Mouse (Mus musculus) hindbrain, embryonic 13.5 days (tissue): Measurements from ENCODE around the gene Klhl22. TPM values are rescaled to one million over a fixed set of nuclear protein-coding genes. Genes with fewer than 3 reads are reported as not detected.
A peak's percentile ranks its signal among the peaks of the same experiment; 100 is the strongest.

ENCODE experiments used
- ATAC-seq: fragments of 200-750 bp; cut with Nextera tagmentation; 2 replicates; pipeline ENCODE4 v1.8.0; 2017; ENCODE audit warnings: moderate TSS enrichment; ENCODE audit not compliant: low FRiP score
- H3K27ac ChIP-seq: fragments of 300-500 bp; sonication (generic); 2 replicates; pipeline ENCODE4 v1.5.1; 2015; ENCODE audit warnings: inconsistent platforms, mild to moderate bottlenecking, moderate library complexity
- H3K27me3 ChIP-seq: fragments of 300-500 bp; sonication (generic); 2 replicates; pipeline ENCODE4 v1.6.1; 2015; ENCODE audit warnings: mild to moderate bottlenecking, inconsistent platforms
- H3K36me3 ChIP-seq: fragments of 300-500 bp; sonication (generic); 2 replicates; pipeline ENCODE4 v1.6.1; 2015; ENCODE audit warnings: mild to moderate bottlenecking, inconsistent platforms
- H3K4me1 ChIP-seq: fragments of 300-500 bp; sonication (generic); replicated peaks from 2 replicates; pipeline ENCODE4 v1.6.1; 2015; ENCODE audit warnings: inconsistent platforms
- H3K4me2 ChIP-seq: fragments of 300-500 bp; sonication (generic); 2 replicates; pipeline ENCODE4 v1.6.1; 2015; ENCODE audit warnings: inconsistent platforms, mild to moderate bottlenecking, moderate library complexity
- H3K4me3 ChIP-seq: fragments of 300-500 bp; sonication (generic); 2 replicates; pipeline ENCODE4 v1.5.1; 2015; ENCODE audit warnings: mild to moderate bottlenecking, inconsistent platforms
- H3K9ac ChIP-seq: fragments of 300-500 bp; sonication (generic); 2 replicates; pipeline ENCODE4 v1.6.1; 2015; ENCODE audit warnings: mild to moderate bottlenecking, inconsistent platforms
- H3K9me3 ChIP-seq: fragments of 300-500 bp; sonication (generic); 2 replicates; pipeline ENCODE4 v1.6.1; 2016; ENCODE audit warnings: inconsistent platforms
- WGBS: fragments of 180-500 bp; shearing (Covaris S2); methylation state at CpG from one replicate; pipeline ENCODE4 v1.1.7; 2015; 5-methylcytosine and 5-hydroxymethylcytosine counted together
- polyA plus RNA-seq: library from polyadenylated mRNA; unstranded; fragments of >200 nt; fragmentation: Nextera tagmentation; extraction: Ambion mirVana; gene quantifications from 2 replicates; pipeline ENCODE4 v1.2.1, GENCODE M21; 2015

Gene Klhl22
- polyA plus RNA-seq, 1 experiment from 2014 or later = 70.9 TPM

DNA sequence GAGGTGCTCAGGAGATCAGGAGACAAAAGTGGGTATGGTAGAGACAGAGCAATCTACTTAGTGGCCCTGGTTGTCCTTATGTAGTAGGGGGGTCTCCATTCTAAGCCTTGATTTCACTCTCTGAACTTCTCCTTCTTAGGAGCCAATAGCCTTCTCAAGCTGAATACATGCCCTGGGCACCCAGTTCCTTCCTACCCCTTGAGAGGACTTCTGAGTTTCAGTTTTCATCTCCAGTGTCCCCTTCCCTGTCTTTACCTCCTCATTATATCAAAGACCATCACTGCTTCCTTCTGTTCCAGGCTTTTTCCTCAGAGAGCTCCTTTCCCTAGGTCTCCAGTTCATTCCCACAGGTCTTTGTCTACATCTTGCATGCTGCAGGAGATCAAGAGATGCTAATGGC is 37.1 kb downstream of the Klhl22 start:
- Histone ChIP-seq H3K9ac (peak overlapping the region; percentile 72; the same call in 1 of the 2 replicates), H3K4me3 (peak overlapping the region; percentile 50), H3K9me3 (no peaks in the 10 kb centered on the region), H3K36me3 (peaks cover 28% of the 10 kb centered on the region), H3K4me2 (peak overlapping the region; percentile 77), H3K27me3 (peaks cover 80% of the 10 kb centered on the region), H3K4me1 (peaks cover 25% of the 10 kb centered on the region), H3K27ac (no peak overlapping the region)
- no peak for ATAC-seq

DNA sequence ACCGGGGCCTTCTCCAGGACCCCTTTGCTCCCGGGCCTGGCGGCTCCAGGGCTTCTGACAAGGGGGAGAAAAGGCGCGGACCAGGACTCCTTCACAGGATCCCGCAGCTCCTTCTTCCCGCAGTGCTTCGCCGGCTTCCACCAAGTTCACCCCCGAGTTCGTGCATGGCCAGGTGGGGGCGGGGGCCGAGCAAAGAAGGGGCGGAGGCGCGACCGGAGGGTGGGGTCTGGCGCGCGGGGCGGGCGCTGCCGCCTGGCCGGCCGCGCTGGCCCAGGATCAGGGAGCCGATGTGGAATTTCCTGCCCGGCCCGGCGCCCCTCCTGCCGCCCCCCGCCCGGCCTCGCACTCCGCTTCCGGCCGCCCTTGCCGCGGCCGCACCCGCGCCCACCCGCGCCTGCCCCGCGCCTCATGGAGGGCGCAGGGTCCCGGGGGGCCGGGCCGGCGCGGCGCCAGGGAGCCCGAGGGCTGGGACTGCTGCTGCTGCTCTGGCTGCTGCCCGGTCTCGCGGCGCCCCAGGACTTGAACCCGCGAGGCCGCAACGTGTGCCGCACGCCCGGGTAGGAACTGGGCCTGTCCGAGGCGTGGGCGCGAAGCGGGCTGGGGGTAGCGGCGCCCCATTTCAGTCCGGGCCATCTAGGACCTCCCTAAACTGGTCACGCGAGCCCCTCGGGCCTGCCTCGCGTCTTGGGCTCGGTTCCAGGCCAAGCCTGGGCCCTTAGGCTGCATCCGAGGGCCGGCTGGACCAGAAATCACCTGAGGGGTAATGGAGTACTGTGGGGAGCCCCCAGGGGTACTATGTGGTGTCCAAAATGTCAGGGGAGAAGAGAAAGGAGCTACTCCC is 37.8 kb downstream of the Klhl22 start, which contains the start of gene Scarf2:
TSS of gene Scarf2 (plus strand) at position 312 of the 841 bp plus-strand sequence.
- Histone ChIP-seq H3K9me3 (no peaks in the 10 kb centered on the region), H3K27me3 (peaks cover 87% of the 10 kb centered on the region), H3K4me3 (peak within 1 kb of the TSS; percentile 50), H3K9ac (peak within 1 kb of the TSS; percentile 72), H3K36me3 (peaks cover 21% of the 10 kb centered on the region), H3K4me1 (peaks cover 29% of the 10 kb centered on the region), H3K27ac (0 out of 2 replicates have a peak within 1 kb of the TSS, but pooled peaks have one; percentile 48), H3K4me2 (peak within 1 kb of the TSS; percentile 77)
- peak; percentile 38; the same call in 1 of the 2 replicates for ATAC-seq
- WGBS = 2% methylated on average over 61 of the region's 81 CpGs

DNA sequence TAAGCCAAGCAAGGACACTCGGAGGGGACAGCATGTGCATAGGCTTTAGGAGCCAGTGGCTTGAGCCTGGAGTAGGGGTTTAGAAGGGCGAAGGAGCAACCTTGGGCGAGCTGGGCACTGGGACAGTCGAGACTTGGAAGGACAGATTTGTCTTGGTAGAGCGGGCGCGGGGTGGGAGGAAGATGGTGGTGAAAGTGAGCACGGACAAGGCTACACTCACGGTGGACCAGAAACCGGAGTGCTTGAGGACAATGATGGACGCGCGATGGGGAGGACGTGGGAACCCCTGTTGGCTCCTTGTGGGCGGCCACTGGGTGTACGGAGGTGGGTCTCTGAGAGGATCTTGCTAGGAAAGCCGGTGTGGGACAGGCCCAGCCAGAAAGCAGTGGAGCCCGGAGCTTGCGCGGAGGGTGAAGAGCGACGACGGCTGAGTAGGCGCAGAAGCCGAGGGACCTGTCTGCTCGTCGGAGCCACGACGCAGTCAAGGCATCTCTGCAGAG is 38.4 kb downstream of the Klhl22 start:
- Histone ChIP-seq H3K9ac (peak overlapping the region; percentile 72), H3K4me2 (peak overlapping the region; percentile 77), H3K27me3 (peaks cover 94% of the 10 kb centered on the region), H3K36me3 (peaks cover 14% of the 10 kb centered on the region), H3K4me3 (peak overlapping the region; percentile 50), H3K4me1 (peaks cover 36% of the 10 kb centered on the region), H3K27ac (0 out of 2 replicates have a peak overlapping the region, but pooled peaks have one; percentile 48), H3K9me3 (no peaks in the 10 kb centered on the region)
- peak; percentile 15; the same call in 1 of the 2 replicates for ATAC-seq
- WGBS = 3% methylated on average over 29 of the region's 29 CpGs

DNA sequence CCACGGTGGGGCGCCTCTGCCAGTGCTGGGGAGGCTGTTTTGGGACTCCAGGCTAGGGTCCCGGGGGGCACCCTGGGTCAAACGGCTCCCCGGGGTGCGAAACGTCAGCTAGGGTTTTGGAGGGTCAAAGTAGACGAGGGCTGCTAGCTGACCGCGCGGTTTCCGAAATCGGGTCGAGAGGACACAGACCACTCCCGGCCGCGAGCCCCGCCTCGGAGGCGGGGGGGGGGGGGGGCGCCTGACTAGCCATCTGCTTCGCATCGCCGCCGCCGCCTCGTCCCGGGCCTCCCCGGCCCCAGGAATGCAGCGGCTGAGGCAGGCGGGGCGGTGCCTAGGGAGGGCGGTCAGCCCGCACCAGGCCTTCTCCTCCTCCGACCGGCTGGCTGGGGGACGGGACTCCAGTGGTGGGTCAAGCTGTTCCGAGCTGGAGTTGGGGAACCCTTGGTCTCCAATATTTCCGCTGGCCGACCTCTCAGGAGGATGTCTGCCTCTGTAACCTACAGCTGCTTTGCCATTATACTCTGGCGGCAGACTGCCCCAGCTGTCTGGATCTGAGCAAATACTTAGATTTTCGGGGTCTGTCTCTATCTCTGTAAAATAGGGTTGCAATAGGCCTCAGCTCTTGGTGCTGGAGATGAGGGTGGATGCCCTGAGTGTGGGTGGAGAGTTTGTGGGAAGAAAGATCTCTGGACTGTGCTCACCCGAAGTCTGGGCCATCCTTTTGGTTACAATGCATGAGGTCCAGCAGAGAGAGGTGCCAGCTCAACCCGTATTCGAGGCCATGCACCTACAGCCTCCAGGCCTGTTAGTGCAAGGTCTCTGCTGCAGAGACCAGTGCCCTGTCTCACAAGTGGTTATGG is 39.1 kb downstream of the Klhl22 start:
- H3K9ac ChIP-seq = peak overlapping the region; percentile 56
- H3K4me3 ChIP-seq = peak overlapping the region; percentile 50
- no peaks in the 10 kb centered on the region for H3K9me3 ChIP-seq
- peaks cover 7% of the 10 kb centered on the region for H3K36me3 ChIP-seq
- peaks cover 42% of the 10 kb centered on the region for H3K4me1 ChIP-seq
- whole genome bisulfite sequencing = 2% methylated on average over 32 of the region's 45 CpGs
- no peak for ATAC-seq
- peak overlapping the region; percentile 77 for H3K4me2 ChIP-seq
- H3K27ac ChIP-seq = no peak overlapping the region
- H3K27me3 ChIP-seq = peaks cover 99% of the 10 kb centered on the region

DNA sequence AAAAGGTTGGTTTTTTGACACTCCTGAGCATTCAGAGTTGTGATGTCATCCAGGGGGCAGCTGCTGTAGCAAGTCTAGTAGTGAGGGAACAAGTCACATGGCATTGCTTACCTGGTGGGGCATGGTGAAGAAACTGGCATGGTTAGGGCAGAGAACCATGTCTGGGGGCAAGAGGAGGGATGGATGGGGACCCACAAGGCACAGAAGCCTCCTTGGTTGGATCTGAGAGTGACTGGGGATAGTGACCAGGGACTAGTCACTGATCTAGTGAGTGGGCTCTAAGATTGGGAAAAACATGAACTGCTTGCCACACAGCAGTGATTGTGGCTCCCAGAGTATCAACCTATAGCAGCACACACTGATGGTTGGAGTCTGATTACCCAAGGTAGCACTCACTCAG is 40.2 kb downstream of the Klhl22 start:
- Histone ChIP-seq H3K9ac (no peak overlapping the region), H3K4me3 (no peak overlapping the region), H3K36me3 (no peaks in the 10 kb centered on the region), H3K4me2 (no peak overlapping the region), H3K4me1 (peaks cover 53% of the 10 kb centered on the region), H3K27me3 (peaks cover 99% of the 10 kb centered on the region), H3K27ac (no peak overlapping the region), H3K9me3 (no peaks in the 10 kb centered on the region)
- no peak for ATAC-seq

DNA sequence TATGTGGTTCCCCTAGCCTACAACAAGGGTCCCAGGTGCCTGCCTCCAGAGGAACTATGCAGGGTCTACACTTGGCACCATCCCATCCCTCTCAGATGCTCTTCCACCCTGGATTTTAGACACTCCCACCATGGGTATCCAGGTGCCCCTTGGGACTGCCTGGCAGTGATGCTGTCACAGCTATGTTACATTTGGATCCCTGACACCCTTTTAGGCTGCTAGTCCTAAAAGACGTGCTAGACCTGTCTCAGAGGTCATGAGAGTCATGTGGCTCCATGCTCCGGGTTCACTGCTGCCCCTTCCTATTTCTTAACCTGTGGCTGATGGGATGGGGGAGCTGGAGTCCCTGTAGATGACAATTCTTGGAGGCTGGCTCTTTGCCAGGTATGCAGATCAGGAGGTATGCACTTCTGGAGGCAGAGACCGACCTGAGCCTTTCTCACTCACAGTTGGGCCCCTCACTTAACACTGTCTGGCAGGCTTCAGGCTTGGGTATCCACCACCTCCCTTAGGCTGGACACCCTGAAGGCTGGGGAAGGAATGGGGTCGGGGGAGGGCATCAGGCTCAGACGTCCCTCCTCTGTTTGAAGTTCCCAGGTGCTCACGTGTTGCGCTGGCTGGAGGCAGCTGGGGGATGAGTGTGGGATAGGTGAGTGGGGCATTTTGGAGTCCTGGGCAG is 42.5 kb downstream of the Klhl22 start:
- Histone ChIP-seq H3K4me3 (peak overlapping the region; percentile 40), H3K27me3 (peaks cover 94% of the 10 kb centered on the region), H3K9ac (no peak overlapping the region), H3K9me3 (no peaks in the 10 kb centered on the region), H3K27ac (no peak overlapping the region), H3K4me2 (peak overlapping the region; percentile 62; the same call in 1 of the 2 replicates), H3K4me1 (peaks cover 62% of the 10 kb centered on the region), H3K36me3 (no peaks in the 10 kb centered on the region)
- ATAC-seq = no peak
- WGBS = 4% methylated on average over 7 of the region's 7 CpGs

DNA sequence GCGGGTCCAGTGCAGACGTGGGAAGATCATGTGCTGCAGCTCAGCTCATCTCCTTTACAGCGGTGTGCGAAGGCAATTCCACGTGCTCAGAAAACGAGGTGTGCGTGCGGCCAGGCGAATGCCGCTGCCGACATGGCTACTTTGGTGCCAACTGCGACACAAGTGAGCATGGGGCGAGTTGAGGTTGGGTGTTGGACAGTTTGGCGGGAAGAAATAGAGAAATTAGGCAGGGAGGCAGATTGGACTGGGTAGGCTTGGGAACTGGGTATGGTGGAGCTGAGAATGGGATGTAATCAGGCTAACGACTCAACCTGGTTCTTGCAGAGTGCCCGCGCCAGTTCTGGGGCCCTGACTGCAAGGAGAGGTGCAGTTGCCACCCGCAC is 43.0 kb downstream of the Klhl22 start:
- H3K9me3 ChIP-seq = no peaks in the 10 kb centered on the region
- H3K4me2 ChIP-seq = peak overlapping the region; percentile 62
- H3K9ac ChIP-seq = peak overlapping the region; percentile 63
- H3K4me1 ChIP-seq = peaks cover 60% of the 10 kb centered on the region
- no peak overlapping the region for H3K27ac ChIP-seq
- H3K36me3 ChIP-seq = no peaks in the 10 kb centered on the region
- ATAC-seq = no peak
- H3K4me3 ChIP-seq = peak overlapping the region; percentile 40
- WGBS = 5% methylated on average over 18 of the region's 18 CpGs
- H3K27me3 ChIP-seq = peaks cover 89% of the 10 kb centered on the region

DNA sequence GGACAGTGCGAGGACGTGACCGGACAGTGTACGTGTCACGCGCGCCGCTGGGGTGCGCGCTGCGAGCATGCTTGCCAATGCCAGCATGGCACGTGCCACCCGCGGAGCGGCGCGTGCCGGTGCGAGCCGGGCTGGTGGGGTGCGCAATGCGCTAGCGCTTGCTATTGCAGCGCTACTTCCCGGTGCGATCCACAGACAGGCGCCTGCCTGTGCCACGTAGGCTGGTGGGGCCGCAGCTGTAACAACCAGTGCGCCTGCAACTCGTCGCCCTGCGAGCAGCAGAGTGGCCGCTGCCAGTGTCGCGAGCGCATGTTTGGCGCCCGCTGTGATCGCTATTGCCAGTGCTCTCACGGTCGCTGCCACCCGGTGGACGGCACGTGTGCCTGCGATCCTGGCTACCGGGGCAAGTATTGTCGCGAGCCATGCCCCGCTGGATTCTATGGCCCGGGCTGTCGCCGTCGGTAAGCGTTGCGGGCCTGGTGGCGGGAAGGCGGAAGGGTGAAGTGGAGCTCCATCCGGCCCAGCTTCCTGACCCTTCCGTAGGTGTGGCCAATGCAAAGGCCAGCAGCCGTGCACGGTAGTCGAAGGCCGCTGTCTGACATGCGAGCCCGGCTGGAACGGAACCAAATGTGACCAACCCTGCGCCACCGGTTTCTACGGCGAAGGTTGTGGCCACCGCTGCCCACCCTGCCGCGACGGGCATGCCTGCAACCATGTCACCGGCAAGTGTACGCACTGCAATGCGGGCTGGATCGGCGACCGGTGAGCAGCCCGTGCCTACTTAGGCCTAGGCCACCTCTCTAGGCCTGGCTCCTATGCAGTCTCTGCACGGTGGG is 43.6 kb downstream of the Klhl22 start:
- H3K27ac ChIP-seq = no peak overlapping the region
- peak overlapping the region; percentile 62 for H3K4me2 ChIP-seq
- no peaks in the 10 kb centered on the region for H3K36me3 ChIP-seq
- H3K9me3 ChIP-seq = no peaks in the 10 kb centered on the region
- peaks cover 60% of the 10 kb centered on the region for H3K4me1 ChIP-seq
- peak overlapping the region; percentile 63 for H3K9ac ChIP-seq
- peaks cover 86% of the 10 kb centered on the region for H3K27me3 ChIP-seq
- no peak for ATAC-seq
- WGBS = 1% methylated on average over 83 of the region's 83 CpGs
- H3K4me3 ChIP-seq = peak overlapping the region; percentile 40

DNA sequence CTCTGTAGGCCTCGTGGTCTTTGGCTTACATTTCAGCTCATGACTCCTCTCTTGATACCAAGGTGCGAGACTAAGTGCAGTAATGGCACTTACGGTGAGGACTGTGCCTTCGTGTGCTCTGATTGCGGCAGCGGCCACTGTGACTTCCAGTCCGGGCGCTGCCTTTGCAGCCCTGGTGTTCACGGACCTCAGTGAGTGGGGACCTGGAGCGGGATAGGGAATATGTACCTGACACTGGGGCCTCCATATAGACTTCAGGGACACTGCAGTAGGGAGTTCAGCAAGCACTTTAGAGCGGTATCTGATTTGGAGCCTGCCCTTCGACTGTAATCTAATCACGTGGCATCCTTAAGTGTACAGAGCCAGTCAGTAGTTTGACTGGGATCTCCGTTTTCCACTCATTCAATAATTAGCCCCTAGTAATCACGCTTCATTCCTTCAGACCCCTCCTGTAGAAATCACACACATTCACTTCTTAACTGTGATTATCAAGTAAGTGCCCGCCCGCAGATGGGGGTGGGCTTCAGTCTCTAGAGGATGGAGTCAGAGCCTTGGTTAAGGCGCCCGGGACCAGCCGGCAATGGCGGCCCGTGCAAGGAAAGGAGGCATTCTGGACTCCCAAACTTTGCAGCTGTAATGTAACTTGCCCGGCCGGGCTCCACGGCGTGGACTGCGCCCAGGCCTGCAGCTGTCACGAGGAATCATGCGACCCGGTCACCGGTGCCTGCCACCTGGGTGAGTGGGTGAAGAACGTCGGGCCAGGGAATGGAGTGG is 44.4 kb downstream of the Klhl22 start:
- Histone ChIP-seq H3K9ac (peak overlapping the region; percentile 63; the same call in 1 of the 2 replicates), H3K4me1 (peaks cover 55% of the 10 kb centered on the region), H3K4me2 (peak overlapping the region; percentile 62), H3K36me3 (no peaks in the 10 kb centered on the region), H3K4me3 (peak overlapping the region; percentile 40), H3K27me3 (peaks cover 84% of the 10 kb centered on the region), H3K27ac (no peak overlapping the region), H3K9me3 (no peaks in the 10 kb centered on the region)
- no peak for ATAC-seq
- 8% methylated on average over 33 of the region's 33 CpGs for WGBS

DNA sequence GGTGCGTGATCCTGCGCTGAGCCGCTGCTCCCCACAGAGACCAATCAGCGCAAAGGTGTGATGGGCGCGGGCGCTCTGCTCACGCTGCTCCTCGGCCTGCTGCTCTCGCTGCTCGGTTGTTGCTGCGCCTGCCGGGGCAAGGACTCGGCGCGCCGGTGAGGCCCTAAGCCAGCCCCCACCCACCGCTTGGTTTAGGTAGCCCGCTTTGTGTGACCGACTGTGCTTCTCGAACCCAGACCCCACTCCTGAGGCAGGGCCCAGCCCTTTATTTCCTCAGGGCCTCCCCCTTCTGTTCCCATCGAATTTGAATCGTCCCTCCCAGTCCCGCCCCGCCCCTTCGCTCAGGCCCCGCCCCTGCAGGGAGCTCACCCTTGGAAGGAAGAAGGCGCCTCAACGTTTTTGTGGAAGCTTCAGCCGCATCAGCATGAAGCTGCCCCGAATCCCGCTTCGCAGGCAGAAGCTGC is 45.1 kb downstream of the Klhl22 start:
- H3K4me1 ChIP-seq = peaks cover 59% of the 10 kb centered on the region
- ATAC-seq = no peak
- no peaks in the 10 kb centered on the region for H3K36me3 ChIP-seq
- H3K4me3 ChIP-seq = peak overlapping the region; percentile 40
- no peaks in the 10 kb centered on the region for H3K9me3 ChIP-seq
- WGBS = 2% methylated on average over 33 of the region's 33 CpGs
- H3K27ac ChIP-seq = no peak overlapping the region
- peak overlapping the region; percentile 56 for H3K4me2 ChIP-seq
- peaks cover 84% of the 10 kb centered on the region for H3K27me3 ChIP-seq
- peak overlapping the region; percentile 61; the same call in 1 of the 2 replicates for H3K9ac ChIP-seq
